Mouse (Mus musculus): ENCODE data around the gene Aldh1a3. TPM values are rescaled to one million over a fixed set of nuclear protein-coding genes. Genes with fewer than 3 reads are reported as not detected.

Aldh1a3 gene
- polyA plus RNA-seq, 1 experiment from 2014 or later, result 4.6 TPM

DNA sequence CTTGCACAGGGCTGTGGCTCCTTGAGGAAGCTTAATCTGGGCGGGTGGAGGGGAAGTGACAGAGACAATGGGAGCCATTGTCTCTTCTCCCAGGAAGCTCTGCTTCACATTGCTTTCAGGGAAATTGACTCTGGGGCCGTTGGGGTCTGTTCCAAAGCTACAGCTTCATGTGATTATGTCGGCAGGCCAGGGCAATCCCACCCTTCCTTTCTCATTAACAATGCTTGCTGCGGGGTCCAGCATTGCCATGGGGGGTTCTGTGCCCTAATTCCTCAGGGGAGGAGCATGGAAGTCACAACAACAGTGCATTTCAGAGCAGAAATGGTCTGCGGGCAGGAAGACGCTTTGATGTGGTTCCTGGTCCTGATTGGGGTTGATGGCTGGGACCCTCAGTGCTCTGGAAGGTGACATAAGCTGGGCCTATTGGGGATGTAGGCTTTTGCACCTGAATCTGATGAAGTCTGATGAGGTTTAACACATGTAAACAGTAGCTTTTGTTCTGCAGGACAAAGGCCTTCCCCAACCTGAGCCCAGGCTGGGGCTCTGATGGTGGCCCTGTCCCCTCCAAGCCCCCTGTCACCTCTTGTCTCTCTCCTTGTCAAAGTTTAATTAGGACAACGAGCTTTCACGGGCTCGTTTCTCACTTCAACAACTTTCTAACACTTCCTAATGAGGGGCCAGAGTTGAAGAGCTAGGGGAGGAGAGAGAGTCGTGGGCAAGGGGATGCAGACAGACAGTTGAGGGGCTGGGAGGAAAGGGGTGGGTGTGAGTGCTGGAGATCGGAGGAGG, 18.0 kb upstream of the Aldh1a3 start:
- Histone ChIP-seq H3K27ac (no peak overlapping the region), H3K9ac (no peak overlapping the region), H3K9me3 (replicated peaks) (no peaks in the 10 kb centered on the region), H3K27me3 (no peaks in the 10 kb centered on the region), H3K4me1 (peaks cover 12% of the 10 kb centered on the region; the same call in 1 of the 2 replicates), H3K4me2 (no peak overlapping the region), H3K36me3 (ENCODE audit: poor library complexity, severe bottlenecking) (no peaks in the 10 kb centered on the region), H3K4me3 (no peak overlapping the region)
- WGBS, result 12% methylated on average over 11 of the region's 11 CpGs
- ATAC-seq, result no peak

DNA sequence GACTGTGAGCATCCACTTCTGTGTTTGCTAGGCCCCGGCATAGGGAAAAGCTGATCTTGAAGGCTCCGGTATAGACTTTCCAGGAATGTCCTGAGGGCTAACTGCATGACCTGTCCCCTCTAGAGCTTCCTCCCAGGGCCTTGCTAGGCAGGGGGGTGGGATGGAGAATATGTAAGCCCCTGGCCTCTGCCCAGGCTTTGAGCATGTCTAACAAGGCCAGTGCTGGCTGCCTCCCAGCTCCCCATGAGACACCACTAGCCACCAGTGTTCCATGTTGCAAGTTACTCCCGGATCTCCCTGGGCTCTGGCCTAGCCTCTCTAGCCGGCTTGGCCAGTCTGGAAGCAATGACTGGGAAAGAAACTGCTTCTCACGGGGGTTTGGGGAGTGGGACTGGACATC, 17.4 kb upstream of the Aldh1a3 start:
- 59% methylated on average over 5 of the region's 5 CpGs for WGBS

DNA sequence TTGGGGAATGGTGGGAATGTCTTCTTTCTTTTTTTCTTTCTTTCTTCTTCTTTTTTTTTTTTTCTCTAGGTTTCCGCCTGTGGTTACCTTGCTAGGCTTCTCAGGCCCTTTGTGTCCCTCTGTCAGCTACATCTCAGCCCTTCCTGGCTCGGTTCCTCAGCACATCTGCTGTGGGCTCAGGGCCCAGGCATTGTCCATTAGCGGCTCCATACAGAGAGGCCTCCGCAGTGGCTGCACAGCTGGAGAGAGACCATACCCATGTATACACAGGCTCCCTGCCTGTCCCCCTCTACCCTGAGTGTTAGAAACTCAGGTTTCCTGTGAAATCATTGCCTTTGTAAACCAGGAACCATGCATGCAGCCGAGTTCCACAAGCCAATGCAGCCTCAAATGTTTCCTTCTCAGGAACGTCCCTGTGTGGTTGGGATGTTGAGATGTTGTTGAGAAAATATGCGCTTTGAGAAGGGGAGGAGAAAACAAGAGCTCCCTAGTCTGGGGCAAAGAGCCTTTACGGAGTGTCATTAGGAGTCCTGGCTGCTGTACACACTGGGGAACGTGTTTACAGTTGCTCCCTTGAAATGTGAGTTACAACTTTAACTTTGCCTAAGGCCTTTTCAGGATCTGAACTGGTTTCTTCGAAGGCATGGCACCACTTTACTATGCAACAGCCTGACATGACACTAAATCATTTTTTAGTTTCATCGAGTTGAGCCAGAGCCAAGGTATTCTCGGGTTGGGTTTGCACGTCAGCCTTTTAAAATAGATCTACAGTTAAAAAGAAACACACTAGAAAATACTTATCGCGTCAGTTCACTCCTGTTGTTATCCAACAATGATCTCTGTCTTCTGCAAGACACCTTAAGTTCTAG, 15.4 kb upstream of the Aldh1a3 start:
- Histone ChIP-seq H3K4me3 (no peak overlapping the region), H3K9ac (no peak overlapping the region), H3K4me2 (no peak overlapping the region), H3K4me1 (peaks cover 12% of the 10 kb centered on the region; the same call in 1 of the 2 replicates), H3K27me3 (no peaks in the 10 kb centered on the region), H3K9me3 (replicated peaks) (no peaks in the 10 kb centered on the region), H3K27ac (no peak overlapping the region), H3K36me3 (ENCODE audit: poor library complexity, severe bottlenecking) (no peaks in the 10 kb centered on the region)
- 67% methylated on average over 15 of the region's 15 CpGs for WGBS
- no peak for ATAC-seq

More for the DNA sequence above, 17.4 kb upstream of the Aldh1a3 start:
- no peak overlapping the region for H3K4me2 ChIP-seq
- no peaks in the 10 kb centered on the region for H3K27me3 ChIP-seq
- H3K9me3 ChIP-seq (replicated peaks), result no peaks in the 10 kb centered on the region
- H3K4me1 ChIP-seq, result peaks cover 12% of the 10 kb centered on the region; the same call in 1 of the 2 replicates
- H3K4me3 ChIP-seq, result no peak overlapping the region
- ATAC-seq, result no peak
- no peak overlapping the region for H3K9ac ChIP-seq
- H3K36me3 ChIP-seq (ENCODE audit: poor library complexity, severe bottlenecking), result no peaks in the 10 kb centered on the region
- H3K27ac ChIP-seq, result no peak overlapping the region

DNA sequence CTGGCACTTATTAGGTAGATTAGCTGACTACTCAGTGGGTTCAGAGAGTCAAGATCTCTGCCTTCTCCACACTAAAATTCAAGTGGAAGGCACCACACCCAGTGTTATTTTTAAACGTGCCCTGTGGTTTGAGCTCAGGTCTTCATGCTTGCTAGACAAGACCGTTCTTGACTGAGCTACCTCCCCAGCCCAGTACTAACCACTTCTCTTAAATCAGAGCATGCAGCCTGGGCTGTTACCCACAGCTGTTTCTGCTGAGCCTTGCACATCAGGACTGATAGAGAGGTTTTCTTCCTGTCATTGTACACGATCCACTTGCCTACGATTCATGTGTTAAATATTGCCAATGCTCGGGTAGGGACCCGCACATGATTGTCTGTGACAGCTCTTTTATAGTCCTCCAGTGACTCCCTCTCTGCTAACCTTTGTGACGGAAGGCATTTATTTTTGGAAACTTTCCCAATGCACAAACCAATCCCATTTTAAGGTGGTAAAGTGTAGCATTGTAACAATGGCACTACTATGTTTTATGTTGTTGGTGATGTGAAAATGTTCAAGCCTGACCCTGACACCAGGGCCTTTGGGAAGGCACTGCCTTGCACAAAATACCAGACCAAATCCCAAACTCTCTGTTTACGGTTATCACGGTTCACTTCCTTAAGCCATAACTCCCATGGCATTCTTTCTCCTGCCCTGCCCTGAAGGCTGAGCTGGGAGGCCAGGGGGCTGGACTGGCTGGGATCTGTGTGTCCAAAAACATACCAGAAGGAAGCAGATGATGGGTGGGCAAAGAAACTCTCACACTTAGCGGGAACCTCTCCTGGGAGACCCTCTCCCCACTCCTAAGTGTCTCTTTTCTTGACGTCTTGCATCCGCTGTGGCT, 11.7 kb upstream of the Aldh1a3 start:
- no peak for ATAC-seq
- Histone ChIP-seq H3K4me3 (no peak overlapping the region), H3K27ac (no peak overlapping the region), H3K4me2 (no peak overlapping the region), H3K9ac (no peak overlapping the region), H3K27me3 (no peaks in the 10 kb centered on the region), H3K4me1 (0 out of 2 replicates have a peak, but pooled peaks cover 2% of the 10 kb centered on the region), H3K9me3 (replicated peaks) (no peaks in the 10 kb centered on the region), H3K36me3 (ENCODE audit: poor library complexity, severe bottlenecking) (no peaks in the 10 kb centered on the region)
- 77% methylated on average over 12 of the region's 12 CpGs for WGBS

DNA sequence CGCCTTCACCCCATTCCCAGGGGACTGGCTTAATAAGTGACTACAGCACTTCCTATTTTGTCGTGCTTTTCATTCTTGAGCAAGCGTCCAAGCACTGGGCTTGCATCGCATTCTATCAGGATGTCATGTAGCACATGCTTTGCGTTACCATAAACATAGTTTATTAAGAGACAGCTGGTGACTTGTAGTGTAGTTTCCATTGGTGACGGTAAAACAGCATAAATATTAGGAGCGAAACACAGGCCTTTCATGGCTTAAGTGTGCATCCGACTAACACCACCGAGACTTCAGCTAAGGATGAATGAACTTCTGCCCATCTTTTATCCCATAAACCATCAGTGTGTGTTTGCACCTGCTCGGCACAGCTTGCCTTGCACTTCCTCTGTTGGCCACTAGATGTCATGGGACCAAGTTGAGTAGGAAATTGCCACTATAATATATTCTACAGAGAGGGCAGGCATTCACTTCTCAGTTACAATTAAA, 7.2 kb upstream of the Aldh1a3 start:
- no peaks in the 10 kb centered on the region for H3K36me3 ChIP-seq (ENCODE audit: poor library complexity, severe bottlenecking)
- H3K27ac ChIP-seq, result no peak overlapping the region
- H3K4me2 ChIP-seq, result no peak overlapping the region
- peaks cover 7% of the 10 kb centered on the region for H3K27me3 ChIP-seq
- 49% methylated on average over 10 of the region's 10 CpGs for WGBS
- H3K4me1 ChIP-seq, result no peaks in the 10 kb centered on the region
- H3K4me3 ChIP-seq, result no peak overlapping the region
- no peaks in the 10 kb centered on the region for H3K9me3 ChIP-seq (replicated peaks)
- ATAC-seq, result peak; percentile 59
- H3K9ac ChIP-seq, result no peak overlapping the region

DNA sequence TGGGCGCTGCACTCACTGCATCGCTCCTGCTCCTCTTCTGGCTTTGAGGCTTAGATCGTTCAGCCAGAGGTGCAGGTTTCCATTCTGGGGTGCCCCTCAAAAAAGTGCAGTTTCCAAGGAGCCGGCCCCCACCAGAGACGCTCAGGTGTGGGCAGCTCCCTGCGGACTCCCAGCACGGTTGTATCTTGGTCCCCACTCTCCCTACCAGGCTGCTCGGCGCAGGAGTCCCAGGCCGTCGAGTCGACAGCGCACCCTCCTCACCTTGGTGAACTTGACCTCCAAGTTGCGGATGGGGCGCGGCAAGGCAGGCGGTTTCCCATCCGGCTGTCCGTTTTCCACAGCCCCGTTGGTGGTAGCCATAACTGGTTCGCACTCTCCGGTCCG, 272 bp downstream of the Aldh1a3 start:
- H3K9me3 ChIP-seq (replicated peaks), result no peaks in the 10 kb centered on the region
- H3K4me1 ChIP-seq, result peaks cover 14% of the 10 kb centered on the region
- H3K27ac ChIP-seq, result no peak overlapping the region
- H3K4me3 ChIP-seq, result peak overlapping the region; percentile 52
- peak overlapping the region; percentile 95 for H3K4me2 ChIP-seq
- H3K27me3 ChIP-seq, result peaks cover 61% of the 10 kb centered on the region
- 2% methylated on average over 23 of the region's 23 CpGs for WGBS
- ATAC-seq, result peak; percentile 36; the same call in 1 of the 2 replicates
- no peaks in the 10 kb centered on the region for H3K36me3 ChIP-seq (ENCODE audit: poor library complexity, severe bottlenecking)
- H3K9ac ChIP-seq, result peak overlapping the region; percentile 58

DNA sequence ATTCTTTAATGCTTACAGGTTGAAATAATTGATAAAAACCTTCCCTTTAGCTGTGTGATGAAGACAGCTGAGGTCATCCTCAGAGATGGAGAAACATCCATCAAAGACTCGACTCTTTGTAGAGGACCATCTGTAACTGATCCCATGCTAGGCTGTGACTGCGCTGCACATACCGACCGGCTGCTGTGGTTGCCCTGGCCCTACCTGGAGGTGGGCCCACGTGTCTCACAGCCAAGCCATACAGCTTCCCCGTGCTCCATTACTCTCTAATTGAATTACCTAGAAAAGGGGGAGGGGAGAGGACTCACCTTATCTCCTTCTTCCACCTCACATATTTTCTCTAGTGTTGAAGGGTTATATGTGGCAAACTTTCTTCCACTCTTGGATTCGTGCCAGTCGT, 5.4 kb downstream of the Aldh1a3 start:
- 82% methylated on average over 8 of the region's 8 CpGs for WGBS
- no peak for ATAC-seq
- H3K9me3 ChIP-seq (replicated peaks), result no peaks in the 10 kb centered on the region

DNA sequence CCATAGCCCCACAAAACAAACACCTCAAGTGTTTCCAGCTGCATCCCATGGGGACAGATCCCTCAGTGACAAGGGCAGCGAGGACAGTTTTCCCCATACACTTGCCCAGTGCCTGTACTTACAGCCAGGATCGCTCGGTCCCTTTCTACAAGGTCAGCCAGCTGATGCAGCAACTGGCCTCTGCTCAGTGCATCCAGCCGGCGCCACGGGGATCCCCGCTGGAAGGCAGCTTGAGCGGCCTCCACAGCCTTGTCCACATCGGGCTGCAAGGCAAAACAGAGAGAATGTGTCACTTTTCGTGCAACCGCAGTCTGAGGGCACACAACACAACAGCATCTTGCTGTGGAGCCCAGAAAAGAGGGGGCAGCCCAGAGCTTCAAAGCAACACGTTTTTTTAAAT, 8.3 kb downstream of the Aldh1a3 start:
- no peak overlapping the region for H3K4me3 ChIP-seq
- ATAC-seq, result no peak
- no peaks in the 10 kb centered on the region for H3K9me3 ChIP-seq (replicated peaks)
- no peak overlapping the region for H3K27ac ChIP-seq
- H3K27me3 ChIP-seq, result 0 out of 2 replicates have a peak, but pooled peaks cover 5% of the 10 kb centered on the region
- 58% methylated on average over 12 of the region's 12 CpGs for WGBS
- H3K36me3 ChIP-seq (ENCODE audit: poor library complexity, severe bottlenecking), result no peaks in the 10 kb centered on the region
- no peak overlapping the region for H3K9ac ChIP-seq
- H3K4me1 ChIP-seq, result no peaks in the 10 kb centered on the region
- H3K4me2 ChIP-seq, result no peak overlapping the region

More for the DNA sequence above, 5.4 kb downstream of the Aldh1a3 start:
- Histone ChIP-seq H3K9ac (no peak overlapping the region), H3K4me2 (no peak overlapping the region), H3K27me3 (peaks cover 33% of the 10 kb centered on the region), H3K4me3 (no peak overlapping the region), H3K27ac (no peak overlapping the region), H3K36me3 (ENCODE audit: poor library complexity, severe bottlenecking) (no peaks in the 10 kb centered on the region), H3K4me1 (peaks cover 2% of the 10 kb centered on the region)

DNA sequence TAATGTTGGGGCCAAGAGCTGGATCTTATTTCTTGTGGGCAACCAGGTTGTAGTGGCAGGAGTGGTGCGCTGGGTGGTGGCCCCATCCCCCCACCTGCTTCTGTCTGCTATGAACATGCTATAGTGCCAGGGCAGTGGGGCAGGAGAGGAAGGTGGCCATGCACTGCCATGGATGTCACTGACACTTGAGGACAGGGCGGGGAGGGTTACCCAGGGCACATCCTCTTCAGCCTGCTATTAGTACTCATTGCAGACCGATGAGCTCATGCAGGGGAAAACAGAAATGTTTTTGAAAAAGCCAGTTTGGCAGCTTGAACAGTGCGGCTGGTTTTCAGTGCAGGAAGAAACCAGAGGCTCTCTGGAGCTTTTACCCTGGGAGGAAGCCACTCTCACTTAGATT, 10.5 kb downstream of the Aldh1a3 start:
- Histone ChIP-seq H3K9me3 (replicated peaks) (no peaks in the 10 kb centered on the region), H3K36me3 (ENCODE audit: poor library complexity, severe bottlenecking) (no peaks in the 10 kb centered on the region), H3K4me1 (no peaks in the 10 kb centered on the region), H3K27ac (no peak overlapping the region), H3K4me2 (no peak overlapping the region), H3K4me3 (no peak overlapping the region), H3K27me3 (0 out of 2 replicates have a peak, but pooled peaks cover 5% of the 10 kb centered on the region), H3K9ac (no peak overlapping the region)
- WGBS, result 95% methylated on average over 4 of the region's 4 CpGs
- ATAC-seq, result no peak

DNA sequence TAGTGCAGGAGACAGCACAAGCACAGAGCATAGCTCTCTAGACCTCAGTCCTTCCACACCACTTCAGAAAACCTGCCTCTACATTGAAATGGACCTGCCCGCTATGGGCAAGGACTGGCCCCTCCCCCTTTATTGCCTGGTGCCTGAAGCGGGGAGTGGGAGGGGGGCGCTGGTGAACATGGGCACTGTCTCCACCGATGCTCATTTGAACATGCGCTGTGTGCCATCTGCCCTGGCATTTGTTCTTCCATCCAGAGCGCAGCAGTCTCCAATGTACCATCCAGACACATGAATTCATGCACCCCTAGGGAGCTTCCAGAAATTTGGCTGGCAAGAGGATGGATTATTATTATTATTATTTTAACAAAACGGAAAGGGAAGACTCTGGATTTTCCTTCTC, 14.2 kb downstream of the Aldh1a3 start:
- Histone ChIP-seq H3K4me3 (no peak overlapping the region), H3K9ac (no peak overlapping the region), H3K9me3 (replicated peaks) (no peaks in the 10 kb centered on the region), H3K4me2 (no peak overlapping the region), H3K27ac (no peak overlapping the region), H3K4me1 (no peaks in the 10 kb centered on the region), H3K36me3 (ENCODE audit: poor library complexity, severe bottlenecking) (no peaks in the 10 kb centered on the region), H3K27me3 (no peaks in the 10 kb centered on the region)
- peak; percentile 62; the same call in 1 of the 2 replicates for ATAC-seq
- 80% methylated on average over 7 of the region's 7 CpGs for WGBS

DNA sequence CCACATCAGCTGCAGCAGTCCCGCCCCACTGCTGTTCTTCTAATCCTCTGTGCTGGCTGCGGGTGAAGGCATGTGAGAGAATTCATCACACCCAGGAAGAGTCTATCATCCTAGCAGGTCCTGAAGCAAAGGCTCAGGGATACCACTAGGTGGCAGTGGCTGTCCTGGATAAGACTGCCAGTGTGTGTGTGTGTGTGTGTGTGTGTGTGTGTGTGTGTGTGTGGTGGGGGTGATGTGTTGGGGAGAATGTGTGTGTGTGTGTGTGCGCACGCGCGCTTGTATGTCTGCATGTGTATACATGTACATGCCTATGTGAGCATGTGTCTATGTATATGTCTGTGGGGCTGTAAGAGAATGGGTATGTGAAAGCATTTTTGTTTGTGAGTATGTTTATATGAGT, 17.9 kb downstream of the Aldh1a3 start:
- Histone ChIP-seq H3K9me3 (replicated peaks) (no peaks in the 10 kb centered on the region), H3K4me2 (no peak overlapping the region), H3K9ac (no peak overlapping the region), H3K4me3 (no peak overlapping the region), H3K27ac (no peak overlapping the region), H3K27me3 (0 out of 2 replicates have a peak, but pooled peaks cover 5% of the 10 kb centered on the region), H3K36me3 (ENCODE audit: poor library complexity, severe bottlenecking) (no peaks in the 10 kb centered on the region), H3K4me1 (no peaks in the 10 kb centered on the region)
- 69% methylated on average over 6 of the region's 6 CpGs for WGBS
- 0 out of 2 replicates have a peak, but pooled peaks have one; percentile 41 for ATAC-seq
